Mouse (Mus musculus): ENCODE measurements around the gene Kcng4. TPM values are rescaled to one million over a fixed set of nuclear protein-coding genes. Genes with fewer than 3 reads are reported as not detected.

Kcng4 gene
- under 1 TPM in 1 of 2 experiments, not detected in 1; 0.09 TPM for polyA plus RNA-seq (2017; shearing (Covaris generic))

DNA sequence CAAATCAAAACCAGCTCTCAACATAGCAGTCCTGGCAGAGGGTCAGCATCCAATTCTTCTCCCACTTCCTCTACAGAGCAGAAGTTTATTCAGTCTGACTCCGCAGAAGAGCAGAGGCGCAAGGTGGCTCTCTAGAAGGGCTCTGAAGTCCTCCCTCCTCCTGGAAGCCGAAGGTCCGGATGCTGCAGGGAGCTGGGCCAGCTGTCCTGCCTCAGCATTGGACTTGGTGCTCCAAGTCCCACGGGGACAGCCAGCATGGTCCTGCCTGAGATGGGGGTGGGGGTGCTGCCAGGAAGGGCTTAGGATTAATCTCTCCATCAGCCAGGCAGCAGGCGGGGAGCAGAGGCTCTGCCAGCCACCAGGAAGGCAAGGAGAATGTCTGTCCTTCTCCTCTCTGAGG lies at the start of gene Kcng4:
TSS of gene Kcng4 (minus strand) at position 303 of the 400 bp plus-strand sequence.

DNA sequence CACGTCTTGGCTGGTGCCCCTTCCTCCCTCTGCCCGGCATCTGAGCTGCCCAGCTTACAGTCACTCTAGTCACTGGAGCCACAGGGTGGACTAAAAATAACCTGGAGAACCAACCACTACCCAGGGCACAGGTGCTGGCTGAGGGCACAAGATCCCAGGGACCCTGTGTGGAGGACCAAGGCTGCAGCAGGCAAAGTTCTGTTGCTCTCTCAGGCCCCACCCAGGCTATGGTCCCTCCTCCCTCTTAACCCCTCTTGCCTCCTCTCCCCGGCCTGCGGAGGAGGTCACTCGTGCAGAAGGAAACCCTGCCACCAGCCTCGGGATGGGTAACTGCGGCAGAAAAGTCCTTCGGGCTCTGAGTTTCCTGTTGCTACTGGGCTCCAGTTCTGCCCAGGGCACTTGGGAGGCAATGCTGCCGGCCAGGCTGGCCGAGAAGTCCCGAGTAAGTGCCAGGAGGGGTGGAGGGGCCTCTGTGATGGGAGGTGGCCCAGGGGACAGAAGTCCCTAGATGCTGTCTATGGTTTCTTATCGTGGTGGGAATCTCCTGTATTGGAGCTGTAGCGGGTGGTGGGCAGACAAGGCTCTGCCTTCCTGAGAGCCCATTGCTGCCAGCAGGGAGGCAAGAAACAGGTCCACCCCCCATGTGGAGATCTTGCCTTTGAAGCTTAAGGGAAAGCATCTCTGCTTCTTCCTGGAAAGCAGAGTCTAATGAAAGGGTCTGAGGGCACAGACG lies 30.9 kb upstream of the Kcng4 start, which contains the start of gene Wfdc1:
TSS of gene Wfdc1 (plus strand) at position 147 of the 733 bp plus-strand sequence.

DNA sequence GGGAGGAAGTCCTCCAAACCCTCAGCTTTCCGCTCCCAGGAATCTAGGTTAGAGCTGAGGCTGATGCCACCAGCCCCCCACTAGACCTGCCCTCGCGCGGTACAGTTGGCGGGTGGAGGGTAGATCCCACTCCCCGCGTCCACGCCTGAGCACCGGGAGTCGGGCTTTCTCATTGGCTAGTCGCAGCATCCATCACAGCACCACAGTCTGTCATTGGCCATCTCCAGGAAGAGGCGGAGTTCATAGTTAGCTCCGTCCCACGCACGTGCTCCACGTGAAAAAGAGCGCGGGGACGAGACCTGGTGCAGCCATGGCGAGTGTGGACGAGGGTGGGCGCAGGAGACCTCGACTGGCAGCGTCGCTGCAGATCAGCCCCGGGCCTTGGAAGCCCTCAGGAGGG lies 23.0 kb downstream of the Kcng4 start, which contains the start of gene Adad2:
TSS of gene Adad2 (plus strand) at position 277 of the 400 bp plus-strand sequence.

DNA sequence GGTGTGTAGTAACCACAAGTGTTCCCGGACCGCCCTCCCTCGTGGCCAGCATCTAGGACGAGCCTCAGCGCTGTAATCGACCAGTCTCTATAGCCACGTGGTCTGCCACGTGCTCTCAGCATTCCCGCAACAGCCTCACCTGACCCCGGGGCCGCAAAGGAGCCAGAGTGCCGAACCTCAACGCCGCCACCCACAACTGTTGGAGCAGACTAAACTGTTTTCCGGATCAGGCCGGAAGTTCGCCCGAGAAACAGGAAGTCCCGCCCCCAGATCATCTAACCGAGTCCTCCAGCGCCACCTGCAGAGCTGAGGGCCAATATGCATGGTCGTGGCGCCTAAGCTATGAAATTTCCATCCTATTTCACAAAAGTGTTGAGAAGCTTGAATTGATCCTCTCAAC lies 30.5 kb downstream of the Kcng4 start, which contains the start of gene Taf1c:
TSS of gene Taf1c (minus strand) at position 227 of the 400 bp plus-strand sequence.

DNA sequence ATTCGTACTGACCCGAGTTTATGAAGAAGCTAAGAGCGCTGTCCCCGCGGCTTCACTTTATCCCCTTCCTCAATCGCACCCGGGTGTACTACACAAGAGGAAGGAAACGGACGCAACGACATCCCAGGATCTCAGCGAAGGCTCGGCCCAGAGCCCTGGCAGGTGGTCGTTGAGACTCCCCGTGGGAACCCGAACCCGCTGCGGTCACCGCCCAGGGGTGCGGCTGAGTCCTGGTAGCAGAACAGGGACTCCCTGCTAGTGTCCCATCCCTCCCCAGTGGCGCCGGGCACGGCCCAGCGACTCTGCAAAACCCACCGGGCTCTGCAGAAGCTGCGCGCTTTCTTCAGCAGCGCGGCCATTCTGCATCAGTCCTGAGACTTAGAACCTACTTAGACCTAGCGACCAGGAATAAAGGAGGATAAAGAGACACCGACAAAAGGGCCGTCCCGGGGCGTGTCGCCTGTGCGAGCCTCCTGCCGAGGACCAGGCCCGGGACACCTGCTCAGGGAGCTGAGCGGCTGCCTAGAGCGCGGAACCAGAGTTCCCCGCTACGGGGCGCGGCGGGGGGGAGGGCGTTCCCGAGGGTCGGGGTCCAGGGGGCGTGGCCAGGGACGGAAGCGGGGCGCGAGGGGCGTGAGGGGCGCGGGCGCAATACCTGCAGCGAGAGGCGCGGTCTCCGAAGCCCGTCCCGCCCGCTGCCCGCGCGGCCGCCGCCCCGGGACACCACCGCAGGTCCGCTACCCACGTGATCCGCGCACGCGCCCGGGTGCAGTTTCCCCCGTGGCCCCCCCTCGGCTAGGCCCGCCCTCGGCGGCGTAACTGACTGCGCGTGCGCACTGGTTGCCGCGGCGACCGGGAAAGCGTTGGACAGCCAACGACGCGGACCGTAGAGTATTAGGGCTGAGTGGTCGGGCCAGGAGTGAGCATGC lies 60.8 kb downstream of the Kcng4 start, which contains the start of the genes Hsdl1 and Dnaaf1:
TSS of gene Hsdl1 (minus strand) at position 747 of the 929 bp plus-strand sequence.
TSS of gene Dnaaf1 (plus strand) at position 799 of the 929 bp plus-strand sequence.

Other genes starting within 250 kb of the Kcng4 start
- gene Mlycd, start 240.8 kb downstream of the Kcng4 start, polyA plus RNA-seq (2017; shearing (Covaris generic)) = 10 to 100 TPM; 25.1 to 28.4 TPM
- gene Osgin1, start 201.6 kb downstream of the Kcng4 start, polyA plus RNA-seq (2017; shearing (Covaris generic)) = 10 to 100 TPM in 1 of 2 experiments, 1 to 10 TPM in 1; 7.8 to 14.4 TPM
- gene Necab2, start 189.0 kb downstream of the Kcng4 start, polyA plus RNA-seq (2017; shearing (Covaris generic)) = not detected
- under 1 TPM; 0.12 to 0.20 TPM for gene Slc38a8, start 134.0 kb downstream of the Kcng4 start, polyA plus RNA-seq (2017; shearing (Covaris generic))
- gene Mbtps1, start 76.9 kb downstream of the Kcng4 start, polyA plus RNA-seq (2017; shearing (Covaris generic)) = 10 to 100 TPM; 54.1 to 62.1 TPM
- 100 to 1,000 TPM in 1 of 2 experiments, 10 to 100 TPM in 1; 80.6 to 117 TPM for gene Hsdl1, start 60.5 kb downstream of the Kcng4 start, polyA plus RNA-seq (2017; shearing (Covaris generic))
- gene Dnaaf1, start 60.4 kb downstream of the Kcng4 start, polyA plus RNA-seq (2017; shearing (Covaris generic)) = not detected
- 10 to 100 TPM; 19.8 to 24.3 TPM for gene Taf1c, start 30.5 kb downstream of the Kcng4 start, polyA plus RNA-seq (2017; shearing (Covaris generic))
- gene Adad2, start 22.9 kb downstream of the Kcng4 start, polyA plus RNA-seq (2017; shearing (Covaris generic)) = not detected
- not detected for gene Wfdc1, start 30.7 kb upstream of the Kcng4 start, polyA plus RNA-seq (2017; shearing (Covaris generic))
- under 1 TPM; 0.05 to 0.29 TPM for gene Atp2c2, start 64.3 kb upstream of the Kcng4 start, polyA plus RNA-seq (2017; shearing (Covaris generic))
- 10 to 100 TPM in 1 of 2 experiments, 1 to 10 TPM in 1; 9.8 to 14.4 TPM for gene Tldc1, start 142.7 kb upstream of the Kcng4 start, polyA plus RNA-seq (2017; shearing (Covaris generic))
- 100 to 1,000 TPM; 483 to 520 TPM for gene Cotl1, start 204.9 kb upstream of the Kcng4 start, polyA plus RNA-seq (2017; shearing (Covaris generic))
- 10 to 100 TPM; 21.5 to 26.5 TPM for gene Klhl36, start 226.6 kb upstream of the Kcng4 start, polyA plus RNA-seq (2017; shearing (Covaris generic))